ENCODE assay signal across 8 mouse cellular contexts in genomic region chr5:123075576-123076418, GRCm38 (mm10). TPM values are rescaled to one million over a fixed set of nuclear protein-coding genes. Genes with fewer than 3 reads are reported as not detected.
DNase-seq lines count a peak whose midpoint lies in the region; ATAC-seq and TF ChIP-seq lines count a peak whose summit lies in the region.

No protein-coding gene starts in this region.

- TF ChIP-seq CTCF in C2C12 (IDR thresholded peaks at IDR 0.05; ENCODE audit: control insufficient read depth, insufficient read depth, insufficient read length), result no peak
- no peak for TF ChIP-seq CTCF in brain, embryonic 14.5 days (IDR thresholded peaks at IDR 0.05; ENCODE audit: borderline replicate concordance, extremely low read depth, insufficient read depth, insufficient read length)

- peak; percentile 60 for TF ChIP-seq POLR2A in brain, embryonic 14.5 days (IDR thresholded peaks at IDR 0.05; ENCODE audit: borderline replicate concordance, extremely low read depth, insufficient read depth, insufficient read length, poor library complexity, severe bottlenecking)

- no peaks in the 10 kb centered on the region for H3K9me3 ChIP-seq in heart, embryonic 11.5 days (replicated peaks; ENCODE audit: control insufficient read depth, low read length)
- peaks cover 4% of the 10 kb centered on the region; the same call in 1 of the 2 replicates for H3K9me3 ChIP-seq in kidney, embryonic 16.5 days (ENCODE audit: low read length)

- no peaks in the 10 kb centered on the region for H3K79me2 ChIP-seq in C2C12 (ENCODE audit: control insufficient read depth, insufficient read depth)

- peak; percentile 96 for DNase-seq in brain, embryonic 14.5 days (ENCODE audit: low read depth)
- DNase-seq in liver, result peak; percentile 97
- peak; percentile 79 to 91 for DNase-seq in monocyte, adult 2 months (ENCODE audit: low read depth in 1 of 2, low spot score in 2 of 2)
- DNase-seq in spleen, postnatal 14 days (ENCODE audit: low spot score in 2 of 2), result peak; percentile 91 to 96

- H3K36me3 ChIP-seq in C2C12 (ENCODE audit: control insufficient read depth, insufficient read depth), result no peaks in the 10 kb centered on the region
- H3K36me3 ChIP-seq in heart, embryonic 11.5 days (ENCODE audit: control insufficient read depth, insufficient read depth, low read length), result no peaks in the 10 kb centered on the region
- peaks cover 3% of the 10 kb centered on the region; the same call in 1 of the 2 replicates for H3K36me3 ChIP-seq in kidney, embryonic 16.5 days (ENCODE audit: insufficient read depth, low read length)

- peak overlapping the region; percentile 70 for H3ac ChIP-seq in C2C12 (ENCODE audit: control insufficient read depth, insufficient read length, low read depth)

- WGBS in heart, embryonic 11.5 days (ENCODE audit: insufficient replicate concordance), result 8% methylated on average over 44 of the region's 45 CpGs
- 9% methylated on average over 30 of the region's 45 CpGs for WGBS in kidney, embryonic 16.5 days

- H3K4me2 ChIP-seq in heart, embryonic 11.5 days, result peak overlapping the region; percentile 99
- H3K4me2 ChIP-seq in kidney, embryonic 16.5 days (replicated peaks; ENCODE audit: low read depth, low read length), result peak overlapping the region; percentile 85

- H3K79me3 ChIP-seq in C2C12 (ENCODE audit: low read depth), result no peaks in the 10 kb centered on the region

- no peaks in the 10 kb centered on the region for H3K27me3 ChIP-seq in C2C12 (ENCODE audit: control insufficient read depth, insufficient read depth, insufficient read length)
- H3K27me3 ChIP-seq in heart, embryonic 11.5 days (ENCODE audit: control insufficient read depth, insufficient read depth, low read length), result no peaks in the 10 kb centered on the region
- H3K27me3 ChIP-seq in kidney, embryonic 16.5 days (ENCODE audit: insufficient read depth, low read length), result no peaks in the 10 kb centered on the region

- peak overlapping the region; percentile 64 for H3K27ac ChIP-seq in heart, embryonic 11.5 days (ENCODE audit: low read depth, low read length)
- peak overlapping the region; percentile 62 for H3K27ac ChIP-seq in kidney, embryonic 16.5 days (ENCODE audit: low read length)

- peak overlapping the region; percentile 37 for H3K4me3 ChIP-seq in C2C12 (ENCODE audit: insufficient read depth, poor library complexity, severe bottlenecking)
- H3K4me3 ChIP-seq in heart, embryonic 11.5 days (ENCODE audit: low read depth, low read length), result peak overlapping the region; percentile 80
- peak overlapping the region; percentile 72 for H3K4me3 ChIP-seq in kidney, embryonic 16.5 days (ENCODE audit: low read length)

- peaks cover 18% of the 10 kb centered on the region for H3K4me1 ChIP-seq in heart, embryonic 11.5 days (ENCODE audit: control insufficient read depth, insufficient read depth, low read length)
- H3K4me1 ChIP-seq in kidney, embryonic 16.5 days (ENCODE audit: insufficient read depth, low read length), result peaks cover 22% of the 10 kb centered on the region

- ATAC-seq in erythroblast, adult 5-6 weeks (replicated peaks; ENCODE audit: low FRiP score, poor library complexity, severe bottlenecking), result peak; percentile 83
- ATAC-seq in heart, embryonic 11.5 days (replicated peaks; ENCODE audit: insufficient number of reproducible peaks, low FRiP score, low TSS enrichment), result peak; percentile 91
- ATAC-seq in kidney, embryonic 16.5 days (ENCODE audit: low FRiP score, low TSS enrichment), result peak; percentile 89

- peak overlapping the region; percentile 85 for H3K9ac ChIP-seq in heart, embryonic 11.5 days (ENCODE audit: low read depth, low read length)
- H3K9ac ChIP-seq in kidney, embryonic 16.5 days (replicated peaks; ENCODE audit: low read length), result peak overlapping the region; percentile 73

TF ChIP-seq in C2C12, 6 proteins besides CTCF, POLR2A, EP300 and RAD21:
- TF ChIP-seq MYOD1 (IDR thresholded peaks at IDR 0.05; ENCODE audit: control insufficient read depth, insufficient read length, low read depth) (peak; percentile 100), MAX (IDR thresholded peaks at IDR 0.05) (peak; percentile 75), USF1 (IDR thresholded peaks at IDR 0.05; ENCODE audit: low read depth) (no peak), FOSL1 (IDR thresholded peaks at IDR 0.05; ENCODE audit: insufficient read depth, low read length, poor library complexity, severe bottlenecking) (no peak), CEBPB (IDR thresholded peaks at IDR 0.05; ENCODE audit: low read depth) (no peak), MYOG (IDR thresholded peaks at IDR 0.05; ENCODE audit: control insufficient read depth, extremely low read depth, insufficient read length) (peak; percentile 57)

RNA-seq across cellular contexts. Expression of gene Tmem120b, which starts 7.6 kb away (rescaled TPM):
- 10.4 TPM for polyA plus RNA-seq in C2C12 (2012; fragmentation: generic; extraction: Trizol)
- 13.9 and 16.0 TPM in 2 replicates for polyA plus RNA-seq in brain, embryonic 14.5 days (2012; rRNA removed)
- total RNA-seq in erythroblast, adult 5-6 weeks (2015; ENCODE audit: low replicate concordance), result 14.4 and 28.6 TPM in 2 replicates
- total RNA-seq in erythroblast, adult 5-6 weeks (2017; ENCODE audit: low replicate concordance), result 25.6 and 61.1 TPM in 2 replicates
- polyA plus RNA-seq in heart, embryonic 11.5 days (2014; fragmentation: Nextera tagmentation; extraction: Ambion mirVana), result 9.6 and 11.4 TPM in 2 replicates
- polyA plus RNA-seq in kidney, embryonic 16.5 days (2015; fragmentation: Nextera tagmentation; extraction: Ambion mirVana), result 16.8 and 20.0 TPM in 2 replicates

RNA-seq across cellular contexts. Expression of gene Morn3, which starts 29.0 kb away (rescaled TPM):
- polyA plus RNA-seq in C2C12 (2012; fragmentation: generic; extraction: Trizol), result not detected
- polyA plus RNA-seq in brain, embryonic 14.5 days (2012; rRNA removed), result 0.16 and 0.59 TPM in 2 replicates
- not detected in 2 replicates for total RNA-seq in erythroblast, adult 5-6 weeks (2015; ENCODE audit: low replicate concordance)
- total RNA-seq in erythroblast, adult 5-6 weeks (2017; ENCODE audit: low replicate concordance), result not detected in 2 replicates
- 0.69 TPM in 1 of 2 replicates, not detected in the other for polyA plus RNA-seq in heart, embryonic 11.5 days (2014; fragmentation: Nextera tagmentation; extraction: Ambion mirVana)
- 0.56 TPM in 1 of 2 replicates, not detected in the other for polyA plus RNA-seq in kidney, embryonic 16.5 days (2015; fragmentation: Nextera tagmentation; extraction: Ambion mirVana)

RNA-seq across cellular contexts. Expression of gene Rhof, which starts 56.7 kb away (rescaled TPM):
- polyA plus RNA-seq in C2C12 (2012; fragmentation: generic; extraction: Trizol), result 1.9 TPM
- 9.3 and 11.0 TPM in 2 replicates for polyA plus RNA-seq in brain, embryonic 14.5 days (2012; rRNA removed)
- total RNA-seq in erythroblast, adult 5-6 weeks (2015; ENCODE audit: low replicate concordance), result 1.5 and 2.1 TPM in 2 replicates
- total RNA-seq in erythroblast, adult 5-6 weeks (2017; ENCODE audit: low replicate concordance), result 0.70 and 2.1 TPM in 2 replicates
- polyA plus RNA-seq in heart, embryonic 11.5 days (2014; fragmentation: Nextera tagmentation; extraction: Ambion mirVana), result 1.4 and 1.7 TPM in 2 replicates
- 3.2 and 3.8 TPM in 2 replicates for polyA plus RNA-seq in kidney, embryonic 16.5 days (2015; fragmentation: Nextera tagmentation; extraction: Ambion mirVana)

Comparison
In these comparisons a context has a peak if more than half of its experiments do, and no peak if none do; other contexts are left out.
1. Peak in every context shown above with its lines: DNase-seq, ATAC-seq, H3K4me3 ChIP-seq and H3K27ac ChIP-seq.